Mouse (Mus musculus): ENCODE results near the gene AC124108.1. TPM values are rescaled to one million over a fixed set of nuclear protein-coding genes. Genes with fewer than 3 reads are reported as not detected.
A peak's percentile ranks its signal among the peaks of the same experiment; 100 is the strongest.

The AC124108.1 gene
- polyA plus RNA-seq, 1 experiment from 2014 or later = 4.8 TPM

DNA sequence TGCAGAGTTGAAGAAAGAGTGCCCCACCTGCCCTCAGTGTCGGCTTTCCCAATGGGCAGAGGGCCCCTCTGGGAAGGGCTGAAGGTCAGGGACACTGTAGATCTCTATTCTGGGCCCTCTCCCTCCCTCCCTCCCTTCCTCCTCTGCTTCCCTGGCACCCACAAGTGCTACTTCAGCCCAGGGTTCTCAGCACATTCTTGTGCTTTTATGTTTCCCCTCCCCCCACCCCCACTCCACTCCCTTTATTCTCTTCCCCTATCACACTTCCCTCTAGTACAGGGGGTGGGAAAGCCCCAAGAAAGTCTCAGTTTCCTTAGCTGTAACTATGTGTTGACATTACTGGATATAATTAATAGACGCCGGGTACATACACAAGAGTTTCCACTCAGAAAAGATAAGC lies 3.4 kb downstream of the AC124108.1 start:
- Histone ChIP-seq H3K27me3 (ENCODE audit: control insufficient read depth, insufficient read depth, low read length) (no peaks in the 10 kb centered on the region), H3K27ac (ENCODE audit: low read depth, low read length) (no peak overlapping the region), H3K4me3 (ENCODE audit: low read depth, low read length) (no peak overlapping the region), H3K9ac (ENCODE audit: low read depth, low read length) (no peak overlapping the region), H3K36me3 (ENCODE audit: control insufficient read depth, insufficient read depth, low read length) (no peaks in the 10 kb centered on the region), H3K4me1 (replicated peaks; ENCODE audit: control insufficient read depth, insufficient read depth, low read length) (peaks cover 35% of the 10 kb centered on the region), H3K4me2 (replicated peaks; ENCODE audit: low read depth, low read length) (no peak overlapping the region), H3K9me3 (ENCODE audit: control insufficient read depth, low read length) (no peaks in the 10 kb centered on the region)
- ATAC-seq (ENCODE audit: low FRiP score) (no peak), DNase-seq (ENCODE audit: low spot score) (no peak)
- WGBS = 56% methylated on average over 3 of the region's 3 CpGs

DNA sequence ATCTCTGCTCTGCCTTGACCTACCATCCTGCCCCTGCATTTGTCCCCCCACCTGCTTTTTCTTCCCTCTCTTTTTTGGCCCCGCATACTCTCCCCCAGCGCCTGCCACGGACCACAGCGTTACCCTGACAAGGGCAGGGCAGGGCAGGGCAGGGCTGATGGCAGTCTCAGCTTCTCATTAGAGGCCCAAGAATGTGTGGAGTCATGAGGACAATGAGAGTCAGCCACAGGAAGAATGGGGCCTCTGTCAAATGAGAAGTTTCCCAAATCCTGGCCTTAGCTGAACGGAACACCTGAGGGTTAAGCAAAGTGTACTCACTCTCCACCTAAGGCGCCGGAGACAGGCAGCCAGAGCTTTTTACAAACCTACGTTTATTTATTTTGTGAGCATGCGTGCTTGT lies 3.8 kb downstream of the AC124108.1 start:
- DNase-seq (ENCODE audit: low spot score) = no peak
- Histone ChIP-seq H3K4me2 (replicated peaks; ENCODE audit: low read depth, low read length) (no peak overlapping the region; the same call in 1 of the 2 replicates), H3K27ac (ENCODE audit: low read depth, low read length) (no peak overlapping the region), H3K4me1 (replicated peaks; ENCODE audit: control insufficient read depth, insufficient read depth, low read length) (peaks cover 39% of the 10 kb centered on the region), H3K36me3 (ENCODE audit: control insufficient read depth, insufficient read depth, low read length) (no peaks in the 10 kb centered on the region), H3K9ac (ENCODE audit: low read depth, low read length) (no peak overlapping the region; the same call in 1 of the 2 replicates), H3K27me3 (ENCODE audit: control insufficient read depth, insufficient read depth, low read length) (no peaks in the 10 kb centered on the region), H3K4me3 (ENCODE audit: low read depth, low read length) (no peak overlapping the region), H3K9me3 (ENCODE audit: control insufficient read depth, low read length) (no peaks in the 10 kb centered on the region)
- 35% methylated on average over 9 of the region's 9 CpGs for WGBS
- no peak for ATAC-seq (ENCODE audit: low FRiP score)

DNA sequence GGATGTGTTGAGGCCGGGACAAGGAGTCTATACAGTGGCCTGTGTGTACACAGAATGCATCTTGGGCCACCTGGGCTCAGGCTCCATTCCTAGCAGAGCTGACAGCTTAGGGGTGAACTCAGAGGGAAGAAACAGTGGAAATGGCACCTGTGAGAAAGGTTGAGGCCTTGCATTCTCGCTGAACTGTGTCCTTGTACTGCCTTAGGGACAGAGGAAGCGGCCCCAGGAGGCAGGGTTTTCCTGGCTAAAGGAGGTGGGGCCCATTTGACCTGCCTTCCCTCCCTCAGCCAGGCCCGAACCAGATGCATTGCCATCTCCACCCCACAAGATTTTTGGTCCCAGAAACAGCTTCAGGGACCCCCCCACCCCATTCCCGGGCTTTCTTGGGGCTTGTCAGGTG lies 4.4 kb downstream of the AC124108.1 start:
- no peak for DNase-seq (ENCODE audit: low spot score)
- ATAC-seq (ENCODE audit: low FRiP score) = no peak
- Histone ChIP-seq H3K4me2 (replicated peaks; ENCODE audit: low read depth, low read length) (0 out of 2 replicates have a peak overlapping the region, but pooled peaks have one; percentile 6), H3K4me1 (replicated peaks; ENCODE audit: control insufficient read depth, insufficient read depth, low read length) (peaks cover 43% of the 10 kb centered on the region), H3K4me3 (ENCODE audit: low read depth, low read length) (no peak overlapping the region), H3K9me3 (ENCODE audit: control insufficient read depth, low read length) (no peaks in the 10 kb centered on the region), H3K27ac (ENCODE audit: low read depth, low read length) (no peak overlapping the region), H3K27me3 (ENCODE audit: control insufficient read depth, insufficient read depth, low read length) (no peaks in the 10 kb centered on the region), H3K9ac (ENCODE audit: low read depth, low read length) (peak overlapping the region; percentile 29; the same call in 1 of the 2 replicates), H3K36me3 (ENCODE audit: control insufficient read depth, insufficient read depth, low read length) (no peaks in the 10 kb centered on the region)
- 40% methylated on average over 5 of the region's 5 CpGs for WGBS

- no peak for ATAC-seq (ENCODE audit: low FRiP score)
- H3K4me3 ChIP-seq (ENCODE audit: low read depth, low read length) = no peak overlapping the region
- H3K4me2 ChIP-seq (replicated peaks; ENCODE audit: low read depth, low read length) = no peak overlapping the region
- no peak overlapping the region for H3K9ac ChIP-seq (ENCODE audit: low read depth, low read length)
- H3K4me1 ChIP-seq (replicated peaks; ENCODE audit: control insufficient read depth, insufficient read depth, low read length) = peaks cover 46% of the 10 kb centered on the region
- 14% methylated on average over 6 of the region's 7 CpGs for WGBS
- H3K9me3 ChIP-seq (ENCODE audit: control insufficient read depth, low read length) = no peaks in the 10 kb centered on the region
- peak; percentile 6 for DNase-seq (ENCODE audit: low spot score)
- H3K36me3 ChIP-seq (ENCODE audit: control insufficient read depth, insufficient read depth, low read length) = no peaks in the 10 kb centered on the region
- H3K27me3 ChIP-seq (ENCODE audit: control insufficient read depth, insufficient read depth, low read length) = no peaks in the 10 kb centered on the region
- no peak overlapping the region for H3K27ac ChIP-seq (ENCODE audit: low read depth, low read length)
These were observed 5.1 kb downstream of the AC124108.1 start for GRCm38 (mm10) chr1:132196337-132196736.

- Histone ChIP-seq H3K4me1 (replicated peaks; ENCODE audit: control insufficient read depth, insufficient read depth, low read length) (peaks cover 44% of the 10 kb centered on the region), H3K9me3 (ENCODE audit: control insufficient read depth, low read length) (no peaks in the 10 kb centered on the region), H3K4me3 (ENCODE audit: low read depth, low read length) (no peak overlapping the region), H3K36me3 (ENCODE audit: control insufficient read depth, insufficient read depth, low read length) (no peaks in the 10 kb centered on the region), H3K4me2 (replicated peaks; ENCODE audit: low read depth, low read length) (no peak overlapping the region), H3K9ac (ENCODE audit: low read depth, low read length) (no peak overlapping the region), H3K27me3 (ENCODE audit: control insufficient read depth, insufficient read depth, low read length) (no peaks in the 10 kb centered on the region), H3K27ac (ENCODE audit: low read depth, low read length) (peak overlapping the region; percentile 31; the same call in 1 of the 2 replicates)
- ATAC-seq (ENCODE audit: low FRiP score) (no peak), DNase-seq (ENCODE audit: low spot score) (peak; percentile 48)
- WGBS = 6% methylated on average over 9 of the region's 9 CpGs
These were observed 6.4 kb downstream of the AC124108.1 start for GRCm38 (mm10) chr1:132197666-132198065.

DNA sequence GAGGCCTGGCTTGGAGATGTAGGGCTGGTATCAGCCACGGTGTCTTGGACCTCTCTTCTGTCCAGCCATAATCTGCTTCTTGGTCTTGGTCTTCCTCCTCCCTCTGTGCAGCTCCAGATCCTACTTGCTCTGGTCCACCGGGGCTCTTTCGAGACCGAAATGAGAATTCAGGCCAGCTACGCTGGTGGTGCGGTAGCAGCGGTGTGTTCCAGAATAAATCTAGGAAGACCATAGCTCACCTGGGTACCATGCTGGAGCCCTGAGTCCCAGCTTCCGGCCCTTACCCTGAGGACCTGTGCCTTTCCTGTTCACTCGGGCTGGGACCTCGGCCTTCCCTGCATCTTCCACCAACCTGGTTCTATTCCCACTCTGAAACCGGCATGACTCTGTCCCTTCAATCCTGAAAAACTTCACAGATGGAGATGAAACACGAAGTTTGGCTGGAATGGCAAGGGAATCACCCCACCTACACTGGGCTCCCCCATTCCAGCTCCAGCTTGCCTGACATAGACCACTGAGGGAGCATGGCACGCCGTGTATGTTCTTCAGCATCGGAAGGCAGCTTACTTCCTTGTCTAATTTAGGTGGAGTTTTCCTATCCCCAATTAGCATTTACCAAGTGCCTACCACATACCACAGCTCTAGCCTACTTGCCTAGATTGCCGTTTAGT lies 7.3 kb downstream of the AC124108.1 start:
- Histone ChIP-seq H3K27me3 (ENCODE audit: control insufficient read depth, insufficient read depth, low read length) (no peaks in the 10 kb centered on the region), H3K4me2 (replicated peaks; ENCODE audit: low read depth, low read length) (no peak overlapping the region), H3K9ac (ENCODE audit: low read depth, low read length) (no peak overlapping the region), H3K36me3 (ENCODE audit: control insufficient read depth, insufficient read depth, low read length) (no peaks in the 10 kb centered on the region), H3K4me1 (replicated peaks; ENCODE audit: control insufficient read depth, insufficient read depth, low read length) (peaks cover 36% of the 10 kb centered on the region), H3K4me3 (ENCODE audit: low read depth, low read length) (no peak overlapping the region), H3K9me3 (ENCODE audit: control insufficient read depth, low read length) (no peaks in the 10 kb centered on the region), H3K27ac (ENCODE audit: low read depth, low read length) (no peak overlapping the region)
- 85% methylated on average over 16 of the region's 16 CpGs for WGBS
- ATAC-seq (ENCODE audit: low FRiP score) = no peak
- DNase-seq (ENCODE audit: low spot score) = no peak

- DNase-seq (ENCODE audit: low spot score) (no peak), ATAC-seq (ENCODE audit: low FRiP score) (no peak)
- H3K27ac ChIP-seq (ENCODE audit: low read depth, low read length) = no peak overlapping the region
- no peaks in the 10 kb centered on the region for H3K36me3 ChIP-seq (ENCODE audit: control insufficient read depth, insufficient read depth, low read length)
- H3K27me3 ChIP-seq (ENCODE audit: control insufficient read depth, insufficient read depth, low read length) = no peaks in the 10 kb centered on the region
- no peak overlapping the region for H3K4me3 ChIP-seq (ENCODE audit: low read depth, low read length)
- H3K9me3 ChIP-seq (ENCODE audit: control insufficient read depth, low read length) = no peaks in the 10 kb centered on the region
- H3K4me2 ChIP-seq (replicated peaks; ENCODE audit: low read depth, low read length) = no peak overlapping the region
- 71% methylated on average over 6 of the region's 6 CpGs for WGBS
- no peak overlapping the region for H3K9ac ChIP-seq (ENCODE audit: low read depth, low read length)
- peaks cover 30% of the 10 kb centered on the region for H3K4me1 ChIP-seq (replicated peaks; ENCODE audit: control insufficient read depth, insufficient read depth, low read length)
These were observed 8.0 kb downstream of the AC124108.1 start for GRCm38 (mm10) chr1:132199244-132199643.

DNA sequence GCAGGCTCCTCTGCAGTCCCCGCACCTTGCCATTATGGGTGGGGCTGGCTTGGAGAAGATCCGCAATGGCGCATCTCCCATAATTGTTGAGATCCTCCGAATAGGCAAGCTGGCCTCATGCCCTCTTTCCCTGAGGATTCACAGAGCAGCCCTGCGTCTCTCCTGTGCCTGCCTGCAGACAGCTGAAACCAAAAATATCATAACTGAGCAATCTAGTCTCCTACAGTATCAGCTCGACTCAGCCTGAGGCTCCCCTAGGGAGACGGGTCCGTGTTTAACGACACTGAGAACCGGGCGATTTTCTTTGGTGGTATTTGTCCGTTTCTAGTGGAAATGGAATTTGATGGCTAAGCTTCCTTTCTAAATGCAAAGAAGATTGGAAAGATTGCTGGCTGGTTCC lies 8.7 kb downstream of the AC124108.1 start:
- Histone ChIP-seq H3K9ac (ENCODE audit: low read depth, low read length) (no peak overlapping the region), H3K9me3 (ENCODE audit: control insufficient read depth, low read length) (no peaks in the 10 kb centered on the region), H3K27ac (ENCODE audit: low read depth, low read length) (peak overlapping the region; percentile 17; the same call in 1 of the 2 replicates), H3K4me2 (replicated peaks; ENCODE audit: low read depth, low read length) (peak overlapping the region; percentile 22), H3K4me1 (replicated peaks; ENCODE audit: control insufficient read depth, insufficient read depth, low read length) (peaks cover 26% of the 10 kb centered on the region), H3K27me3 (ENCODE audit: control insufficient read depth, insufficient read depth, low read length) (no peaks in the 10 kb centered on the region), H3K4me3 (ENCODE audit: low read depth, low read length) (no peak overlapping the region), H3K36me3 (ENCODE audit: control insufficient read depth, insufficient read depth, low read length) (no peaks in the 10 kb centered on the region)
- ATAC-seq (ENCODE audit: low FRiP score) (no peak), DNase-seq (ENCODE audit: low spot score) (peak; percentile 30)
- 16% methylated on average over 12 of the region's 12 CpGs for WGBS
